Mouse (Mus musculus) cerebellum, adult 11-12 months (tissue): ENCODE results near the gene Bmp3.

ENCODE experiments used
- DNase-seq: peaks from one replicate; pipeline ENCODE4 v3.0.0; 2022

Bmp3 gene

DNA sequence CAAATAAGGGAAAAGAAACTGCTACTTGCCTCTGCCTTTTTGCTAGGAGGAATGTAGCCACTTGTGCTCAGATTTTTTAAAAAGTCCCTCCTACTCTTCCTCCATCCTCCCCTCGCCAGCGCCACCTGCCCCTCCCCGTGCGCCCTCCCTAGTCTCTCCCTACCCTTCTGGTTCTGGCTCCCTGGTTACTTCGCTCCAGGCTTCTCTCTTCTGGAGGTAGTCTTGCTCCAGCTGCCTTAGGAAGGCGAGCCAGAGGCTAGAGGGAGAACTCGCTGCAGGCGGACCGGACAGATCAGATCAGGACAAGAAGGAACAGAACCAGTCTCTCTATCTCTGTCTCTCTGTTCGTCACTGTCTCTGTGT, at the start of gene Bmp3:
Gene Bmp3, plus strand, starts transcription at position 152 of the 363 bp plus-strand sequence.
- no peak for DNase-seq

DNA sequence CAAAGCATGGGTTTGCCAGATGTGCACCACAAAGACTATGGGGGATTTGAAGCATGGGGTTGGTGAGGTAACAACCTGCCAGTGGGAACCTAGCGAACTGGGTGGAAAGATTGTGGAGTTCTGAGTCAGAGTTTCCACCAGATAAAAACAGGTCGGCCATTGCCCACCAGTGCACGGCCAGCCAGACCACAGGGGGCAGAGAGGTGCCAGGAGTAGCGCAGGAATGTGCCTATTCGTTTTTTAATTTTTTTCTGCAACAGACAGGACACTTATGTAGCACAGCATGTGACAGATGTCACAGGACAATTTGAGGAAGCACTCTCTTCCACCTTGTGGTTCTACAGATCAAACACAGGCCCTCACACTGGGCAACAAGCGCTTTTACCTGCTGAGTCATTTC, 49.5 kb upstream of the Bmp3 start:
- DNase-seq = no peak

DNA sequence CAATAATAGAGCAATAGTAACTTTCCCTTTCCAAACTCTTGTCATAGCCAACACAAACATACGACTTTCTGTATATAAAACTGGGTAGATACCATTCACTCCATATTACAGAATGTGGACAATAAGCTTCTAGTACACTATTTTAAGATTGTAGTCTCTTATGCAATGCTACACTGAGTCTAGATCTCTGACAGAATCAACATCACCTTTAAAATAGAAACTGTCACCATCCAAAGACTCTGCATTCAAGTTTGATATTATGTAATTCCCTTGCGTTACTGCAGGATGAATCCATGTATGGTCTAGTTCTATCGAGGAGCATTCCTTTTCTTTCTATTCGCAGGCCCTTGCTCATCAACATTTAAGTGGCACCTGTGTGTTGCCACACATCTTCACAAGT, 47.7 kb upstream of the Bmp3 start:
- DNase-seq = no peak

DNA sequence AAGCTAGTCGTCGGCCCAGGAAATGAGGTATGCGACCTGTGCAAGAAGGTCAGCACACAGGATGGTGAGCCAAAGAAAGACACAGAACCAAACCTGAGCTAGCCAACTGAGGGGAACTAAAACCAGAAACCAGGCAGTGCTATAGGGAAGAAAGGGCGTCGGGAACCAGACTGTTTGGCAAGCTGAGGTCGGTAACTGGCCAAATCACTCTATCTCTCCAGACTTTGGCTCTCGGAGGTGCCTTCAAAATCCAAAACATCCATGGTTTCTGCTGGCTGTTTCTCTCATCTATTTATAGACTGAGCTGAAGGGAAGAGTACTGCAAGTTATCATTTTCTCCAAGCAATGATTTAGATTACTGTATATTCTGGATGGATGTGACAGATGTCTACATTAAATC, 47.2 kb upstream of the Bmp3 start:
- DNase-seq = no peak

DNA sequence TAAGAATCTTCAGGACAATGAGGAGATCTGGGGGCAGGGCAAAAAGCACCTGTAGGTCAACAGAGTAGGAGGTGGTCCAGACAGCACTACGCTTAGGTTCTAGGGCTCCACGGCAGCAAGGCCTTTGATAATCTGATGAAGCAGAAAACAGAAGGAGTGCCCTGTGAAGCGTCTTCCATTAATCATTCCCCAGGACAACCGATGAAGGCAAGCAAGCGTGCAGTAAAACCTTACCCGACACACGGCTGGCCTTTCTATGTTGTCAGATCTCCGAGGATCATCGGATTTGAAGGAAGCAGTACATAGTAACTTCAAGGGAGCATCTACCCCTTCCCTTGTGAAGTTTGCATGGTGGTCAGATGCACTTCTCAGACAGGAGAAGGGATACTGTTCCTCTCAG, 46.3 kb upstream of the Bmp3 start:
- no peak for DNase-seq

DNA sequence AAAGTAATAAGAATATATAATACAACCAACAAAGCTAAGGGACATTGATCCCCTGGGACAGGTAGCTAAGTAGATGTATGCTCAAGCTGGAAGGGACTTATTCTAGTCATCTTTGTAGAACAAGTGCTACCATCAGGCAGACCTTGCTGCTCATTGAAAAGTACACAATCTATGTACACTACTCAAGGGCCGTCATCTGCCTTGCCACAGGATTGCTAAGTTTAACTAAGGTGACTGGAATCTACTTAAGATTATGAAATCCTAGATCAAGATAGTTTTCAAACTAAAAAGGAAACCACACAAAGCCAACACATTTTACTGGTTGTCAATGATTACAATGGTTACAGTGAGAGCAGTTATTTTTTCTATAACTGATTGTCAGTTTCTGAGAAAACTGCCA, 41.8 kb upstream of the Bmp3 start:
- DNase-seq = no peak

DNA sequence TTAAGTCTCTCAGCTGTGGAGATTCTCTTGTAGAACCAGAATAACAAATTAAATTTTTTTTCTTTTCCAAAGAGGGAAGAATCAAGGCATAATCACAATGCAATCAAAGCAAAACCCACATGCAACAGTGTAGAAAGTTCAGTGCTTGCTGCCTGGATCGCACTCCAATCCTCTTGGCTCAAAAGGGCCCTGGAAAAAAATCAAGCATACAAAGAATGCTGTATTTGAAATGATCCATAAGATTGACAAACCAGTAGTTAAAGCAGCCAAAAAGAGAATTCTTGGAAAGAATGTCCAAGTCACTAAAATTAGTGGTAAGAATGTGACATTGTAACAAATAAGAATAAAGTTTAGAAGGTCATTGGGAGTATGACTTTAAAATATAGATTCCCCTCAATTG, 38.9 kb upstream of the Bmp3 start:
- no peak for DNase-seq

DNA sequence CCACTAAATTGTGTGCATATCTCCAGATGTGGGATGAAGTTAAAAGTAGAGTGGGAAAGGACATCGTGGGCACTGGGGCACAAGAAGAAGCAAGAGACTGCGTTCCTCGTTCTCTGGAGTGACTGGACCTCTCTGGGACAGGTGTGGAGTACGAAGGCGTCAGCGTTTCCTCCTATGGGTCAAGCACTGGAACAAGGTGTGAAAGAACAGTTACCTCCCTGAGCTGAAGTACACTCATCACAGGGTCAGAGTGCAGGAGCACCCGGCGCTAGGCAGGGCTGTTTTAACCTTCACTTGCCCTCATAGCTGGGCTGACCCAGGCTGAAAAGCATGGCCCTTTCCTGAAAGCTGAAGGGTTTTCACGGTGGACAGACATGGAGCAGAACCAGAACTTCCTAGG, 20.5 kb upstream of the Bmp3 start:
- DNase-seq = no peak

DNA sequence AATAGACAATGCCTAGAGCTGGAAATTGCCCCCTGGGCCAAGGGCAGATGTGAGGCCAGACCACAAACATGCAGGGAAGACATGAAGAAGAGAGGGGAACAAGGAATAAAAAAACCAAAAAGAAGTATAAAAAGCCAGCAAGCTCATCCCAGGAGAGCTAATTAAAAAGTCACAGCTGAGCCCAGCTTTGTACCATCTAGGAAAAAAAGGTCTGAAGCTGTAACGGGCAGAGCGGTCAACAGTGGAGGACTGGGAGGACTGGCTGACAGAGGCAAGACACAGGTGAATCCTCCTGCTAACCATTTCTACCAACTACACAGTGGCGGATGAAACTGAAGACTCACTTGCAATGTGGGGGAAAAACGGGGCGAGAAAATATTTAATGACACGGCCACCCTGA, 19.9 kb upstream of the Bmp3 start:
- DNase-seq = no peak

DNA sequence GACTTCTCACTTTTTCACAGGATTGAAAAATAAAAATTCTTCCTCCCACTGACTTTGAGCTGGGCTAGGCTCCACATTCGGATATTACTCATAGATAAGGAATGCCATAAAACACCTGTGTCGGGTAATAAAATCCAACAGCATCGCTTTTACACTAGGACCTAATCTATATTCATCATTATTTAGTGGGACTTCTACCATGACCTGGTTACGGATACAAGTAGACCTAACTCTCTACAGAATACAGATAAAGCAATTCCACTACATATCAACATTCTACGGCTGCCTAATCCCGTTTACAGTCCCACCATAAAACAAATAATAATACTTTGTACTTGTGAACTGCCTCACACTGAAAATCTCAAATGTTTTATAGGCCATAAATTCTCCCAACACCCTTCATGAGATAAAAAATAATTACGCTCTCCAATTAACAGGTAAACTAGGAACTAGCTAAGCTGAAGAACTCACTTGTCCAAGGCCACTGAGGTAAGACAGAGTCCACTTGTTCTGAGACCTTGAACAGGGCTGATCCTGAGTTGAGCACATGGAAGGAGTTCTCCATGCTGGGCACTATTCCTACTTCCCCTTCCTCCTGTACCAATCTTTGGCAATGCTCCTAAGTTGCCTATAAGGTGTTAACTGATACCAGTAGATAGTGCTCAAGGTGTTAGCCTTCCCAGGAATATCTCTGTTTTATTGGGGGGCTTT, 11.5 kb upstream of the Bmp3 start:
- DNase-seq = no peak

DNA sequence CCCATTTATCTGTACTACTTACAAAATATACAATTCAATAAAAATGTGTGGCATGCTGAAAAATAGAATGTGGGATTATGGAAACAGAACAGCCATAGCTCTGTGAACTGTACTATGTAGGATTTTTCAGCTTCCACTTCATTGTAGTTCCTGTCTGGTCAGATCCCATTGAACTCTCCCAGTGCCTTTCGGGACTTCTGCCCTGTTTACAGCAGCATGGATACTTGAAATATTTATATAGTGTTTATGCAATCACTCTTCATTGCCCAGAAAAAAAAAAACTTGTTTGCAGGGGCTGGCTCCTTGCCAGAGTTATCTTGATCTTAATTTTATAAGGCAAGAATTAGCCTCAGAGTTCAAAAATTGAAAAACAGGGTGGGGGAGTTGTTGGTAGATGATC, 9.6 kb upstream of the Bmp3 start:
- DNase-seq = no peak

DNA sequence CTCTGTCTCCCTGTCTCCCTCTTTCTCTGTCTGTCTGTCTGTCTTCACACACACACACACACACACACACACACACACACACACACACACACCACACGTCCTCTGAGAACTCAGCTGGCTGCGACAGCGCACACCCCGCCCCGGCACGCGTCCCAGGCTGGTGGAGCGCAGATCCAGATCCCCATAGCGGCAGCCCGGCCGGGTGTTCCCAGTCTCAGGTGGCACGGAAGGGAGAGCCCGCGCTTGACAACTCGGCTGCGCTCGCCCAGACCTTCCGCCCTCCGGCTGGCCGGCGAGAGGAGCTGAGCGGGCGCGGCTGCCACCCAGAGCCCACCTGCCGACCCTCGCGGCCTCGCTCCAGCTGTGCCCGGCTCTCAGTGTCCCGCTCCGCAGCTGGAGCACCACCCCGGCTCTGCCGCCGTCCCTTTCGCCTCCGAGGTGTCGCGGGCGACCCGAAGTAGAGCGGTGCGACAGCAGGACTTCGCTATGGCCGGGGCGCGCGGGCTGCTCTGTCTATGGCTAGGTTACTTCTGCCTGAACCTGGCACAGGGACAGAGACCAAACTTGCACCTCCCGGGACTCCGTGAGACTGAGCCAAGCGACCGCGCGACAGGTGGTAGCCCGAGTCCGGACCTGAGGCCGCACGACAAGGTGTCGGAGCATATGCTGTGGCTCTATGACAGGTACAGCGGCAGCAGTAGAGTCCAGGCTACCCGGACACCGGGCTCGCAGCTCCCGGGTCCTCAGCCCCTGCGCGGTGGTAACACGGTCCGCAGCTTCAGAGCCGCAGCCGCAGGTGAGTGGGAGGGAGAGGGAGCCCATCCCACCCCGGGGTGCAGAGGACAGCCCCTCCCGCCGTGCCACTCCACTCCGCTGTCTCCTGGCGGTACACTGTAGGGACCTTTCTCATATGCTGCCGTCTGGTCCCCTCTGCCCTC, 681 bp downstream of the Bmp3 start:
- no peak for DNase-seq

DNA sequence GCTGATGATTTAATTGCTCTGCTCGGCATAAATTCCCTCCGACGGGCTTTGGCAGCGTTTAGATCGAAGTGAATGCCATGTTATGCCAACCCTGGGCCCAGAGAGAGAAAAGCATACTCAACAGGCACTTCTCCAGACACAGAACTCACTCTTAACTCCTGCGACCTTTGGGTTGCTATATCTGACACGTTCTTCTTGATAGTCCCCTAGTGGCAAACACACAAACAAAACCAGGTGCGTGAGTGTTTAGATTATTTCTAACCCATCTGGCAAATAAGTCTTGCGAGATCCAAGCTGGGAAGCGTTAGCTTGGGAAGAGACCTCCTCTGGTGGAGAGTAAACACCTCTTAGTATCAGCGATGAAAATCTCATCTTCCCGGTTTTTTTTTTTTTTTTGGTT, 1.5 kb downstream of the Bmp3 start:
- no peak for DNase-seq

DNA sequence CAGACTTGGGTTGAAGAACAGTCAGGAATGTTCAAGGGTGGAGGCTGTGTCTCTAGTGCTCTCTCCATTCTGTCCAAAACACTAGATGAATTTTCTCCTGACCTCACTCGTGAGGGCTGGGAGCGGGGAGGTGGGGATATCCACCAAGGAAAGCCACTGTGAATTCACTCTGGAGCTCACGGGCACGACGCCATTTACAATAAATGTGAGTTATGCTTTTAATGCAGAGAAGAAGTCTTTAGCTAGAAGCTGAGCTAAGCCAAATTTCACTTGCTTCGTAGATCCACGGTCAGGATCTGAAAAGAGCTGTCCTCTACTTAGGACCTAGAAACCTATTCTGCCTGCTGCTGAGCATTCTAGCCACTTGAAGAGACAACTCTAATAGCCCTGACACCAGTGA, 2.1 kb downstream of the Bmp3 start:
- no peak for DNase-seq

DNA sequence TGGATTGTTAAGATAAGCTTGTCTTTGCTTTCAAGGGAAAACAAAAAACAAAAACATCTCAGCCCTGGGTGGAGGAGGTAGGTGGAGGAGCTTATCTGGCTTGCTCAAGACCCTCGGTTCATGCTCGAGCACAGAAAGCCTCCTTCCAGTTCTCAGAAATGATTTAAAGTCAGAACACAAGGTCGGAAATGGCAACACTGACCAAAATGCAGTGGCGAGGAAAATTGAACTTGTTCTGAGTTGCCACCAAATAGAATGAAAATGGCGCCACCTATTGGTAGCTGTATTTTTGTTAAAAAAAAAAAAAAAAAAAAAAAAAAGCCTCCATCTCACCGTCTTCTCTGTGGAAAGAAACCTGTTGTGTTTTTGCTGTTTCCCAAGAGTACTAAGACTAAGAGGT, 9.7 kb downstream of the Bmp3 start:
- no peak for DNase-seq

DNA sequence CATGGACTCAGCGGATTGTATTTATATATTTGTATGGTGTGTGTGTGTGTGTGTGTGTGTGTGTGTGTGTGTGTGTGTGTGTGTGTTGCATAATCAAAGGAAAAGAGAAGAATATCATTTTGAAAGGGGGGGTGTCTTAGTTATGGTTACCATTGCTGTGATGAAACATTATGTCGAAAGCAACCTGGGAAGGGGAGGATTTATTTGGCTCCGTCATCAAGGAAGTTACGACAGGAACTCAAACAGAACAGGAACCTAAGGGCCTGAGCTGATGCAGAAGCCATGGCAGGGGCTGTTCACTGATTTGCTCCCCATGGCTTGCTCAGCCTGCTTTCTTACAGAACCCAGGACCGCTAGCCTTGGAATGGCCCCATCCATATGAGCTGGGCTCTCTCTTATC, 10.9 kb downstream of the Bmp3 start:
- no peak for DNase-seq

DNA sequence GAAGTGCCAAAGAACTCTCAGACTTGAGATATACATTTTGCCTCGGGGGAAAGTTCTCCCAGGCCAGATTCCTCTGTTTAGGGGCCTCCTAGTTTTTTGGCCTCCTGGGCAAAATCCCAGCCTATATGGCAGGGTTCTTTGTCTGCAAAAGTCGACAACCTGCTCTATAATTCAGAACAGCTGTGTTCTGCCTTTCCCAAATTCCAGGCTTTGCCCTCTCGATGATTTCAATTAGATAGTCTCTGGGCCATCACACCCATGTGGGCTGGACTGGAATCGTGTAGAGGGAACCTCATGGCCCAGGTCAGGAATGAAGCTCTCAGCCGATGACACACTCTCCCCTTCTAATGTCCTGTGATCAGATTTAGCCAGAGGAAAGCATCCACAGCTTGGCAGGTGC, 21.8 kb downstream of the Bmp3 start:
- no peak for DNase-seq

DNA sequence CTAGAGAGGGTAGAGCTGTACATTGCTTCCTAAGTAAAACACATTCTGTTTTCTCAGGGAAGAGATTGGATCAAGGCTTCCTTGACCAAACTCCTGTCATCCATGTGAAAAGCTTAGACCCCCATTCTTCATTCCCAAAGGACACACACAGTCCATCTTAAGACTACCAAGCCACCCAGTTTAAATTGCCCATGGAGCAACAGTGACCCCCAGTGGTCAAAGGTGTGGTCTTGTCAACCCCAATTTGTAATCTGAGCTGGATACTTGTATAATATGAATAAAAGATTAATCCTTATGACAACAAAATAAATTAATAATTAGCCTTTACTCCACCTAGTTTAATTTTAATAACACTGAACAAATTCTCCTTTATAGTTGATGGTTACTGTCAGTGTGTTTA, 24.7 kb downstream of the Bmp3 start:
- no peak for DNase-seq

DNA sequence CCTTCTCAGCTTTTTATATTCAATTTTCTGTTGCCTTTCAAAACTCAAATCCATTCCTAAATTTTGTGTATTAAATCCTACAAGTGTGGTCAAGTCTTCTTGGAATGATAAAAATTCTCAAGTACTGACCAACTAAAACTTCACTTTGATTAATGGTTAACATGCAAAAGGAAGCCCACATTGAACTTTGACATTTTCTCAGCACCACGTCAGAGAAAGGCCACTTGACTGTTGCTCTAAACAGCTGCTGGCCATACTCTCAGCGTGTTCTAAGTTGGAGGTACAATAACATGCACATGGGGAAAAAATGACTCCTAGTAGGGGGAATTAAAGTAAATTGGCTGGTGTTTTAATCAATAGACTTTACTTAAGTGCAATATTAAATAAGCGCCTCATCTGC, 27.9 kb downstream of the Bmp3 start:
- no peak for DNase-seq

DNA sequence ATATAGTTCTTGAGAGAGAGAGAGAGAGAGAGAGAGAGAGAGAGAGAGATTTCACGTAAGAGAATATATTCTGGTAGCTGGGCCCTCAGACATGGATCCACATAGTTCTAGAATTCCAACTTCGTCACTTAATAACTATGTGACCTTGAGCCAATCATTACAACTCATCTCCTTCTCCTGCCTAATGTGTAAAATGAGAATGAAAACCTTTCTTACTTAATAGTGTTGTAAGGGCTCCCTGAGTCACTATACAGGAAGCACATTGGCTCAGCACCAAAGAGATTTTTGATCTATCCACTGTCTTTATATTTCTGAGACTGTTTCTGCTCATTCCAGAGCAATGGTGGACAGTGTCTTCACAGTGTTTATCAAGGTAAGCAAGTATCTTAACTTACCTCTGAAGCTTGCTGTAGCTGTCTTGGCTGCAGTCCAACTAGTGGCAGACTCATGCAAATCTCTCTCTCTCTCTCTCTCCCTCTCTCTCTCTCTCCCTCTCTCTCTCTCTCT, 36.4 kb downstream of the Bmp3 start:
- DNase-seq = no peak

DNA sequence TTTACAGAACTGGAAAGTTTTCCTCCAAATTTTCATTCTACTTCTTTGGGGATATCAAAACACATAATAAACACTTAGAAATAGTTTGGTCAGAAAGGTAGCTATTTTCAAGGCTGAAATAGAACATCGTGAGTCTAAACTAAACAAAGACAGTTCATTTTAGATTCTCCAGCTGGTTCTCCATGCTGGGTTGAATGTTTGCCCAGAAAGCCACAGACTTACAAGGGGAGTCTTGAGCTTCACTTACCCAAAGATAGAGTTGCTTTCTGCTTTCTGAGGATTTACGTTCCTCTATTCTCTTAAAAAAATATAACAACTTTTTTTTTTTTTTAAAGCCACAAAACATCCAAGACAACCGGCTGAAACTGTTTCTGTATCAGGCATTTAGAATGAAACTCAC, 40.1 kb downstream of the Bmp3 start:
- DNase-seq = no peak

DNA sequence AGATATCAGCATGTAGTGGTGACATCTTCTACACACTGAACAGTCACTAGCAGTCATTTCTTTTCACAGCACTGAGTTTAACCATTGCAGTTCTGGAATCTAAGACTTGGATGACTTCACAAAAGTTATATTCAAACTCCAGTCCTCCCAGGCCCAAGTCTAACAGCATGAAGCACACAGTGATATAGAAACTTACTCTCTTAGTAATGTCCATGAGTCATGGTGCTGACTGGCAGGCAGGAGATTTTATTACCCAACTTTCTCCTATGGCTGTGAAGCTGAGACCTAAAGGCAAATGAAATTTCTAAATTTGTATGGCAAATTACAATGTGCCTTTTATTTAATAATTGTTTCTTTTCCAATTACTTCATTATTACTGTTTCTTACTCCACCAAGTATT, 43.7 kb downstream of the Bmp3 start:
- no peak for DNase-seq

DNA sequence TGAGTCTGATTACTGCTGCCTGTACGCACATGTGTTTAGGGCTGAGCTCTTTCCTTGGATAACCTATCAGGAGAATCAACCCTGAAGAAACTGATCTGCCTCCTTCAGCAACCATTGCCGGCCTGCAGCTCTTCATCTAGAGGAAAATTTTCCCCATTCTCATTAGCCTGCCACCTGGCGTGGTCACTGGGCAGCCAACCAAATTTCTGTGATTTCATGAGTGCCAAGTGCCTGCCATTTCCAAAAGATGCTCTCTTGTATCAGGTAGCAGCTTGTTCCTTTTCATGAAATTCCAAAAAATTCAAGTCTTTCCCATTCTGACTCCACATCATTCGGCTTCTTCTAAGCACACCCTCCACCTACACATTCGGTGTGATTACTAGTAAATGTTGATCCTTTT, 46.7 kb downstream of the Bmp3 start:
- DNase-seq = peak; percentile 30

DNA sequence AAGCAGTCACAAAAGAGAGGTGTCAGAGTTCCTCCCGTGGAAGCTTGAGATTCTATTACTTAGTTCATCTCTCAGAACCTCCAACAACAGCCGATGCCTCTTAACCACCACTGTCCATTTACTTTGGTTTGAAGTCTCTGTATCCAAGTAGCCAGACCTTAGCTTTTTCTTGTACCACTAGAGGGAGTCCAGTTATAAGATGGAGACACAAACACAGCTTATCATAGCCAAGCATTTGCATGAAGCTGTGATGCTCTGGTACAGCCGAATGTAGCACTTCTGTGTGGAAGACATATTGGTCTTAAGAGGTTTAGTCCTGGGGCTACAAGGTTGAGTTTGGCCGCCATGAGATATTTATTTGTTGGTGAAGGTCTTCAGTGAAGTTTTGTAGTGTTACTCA, 48.1 kb downstream of the Bmp3 start:
- no peak for DNase-seq
